Mouse (Mus musculus): ENCODE results near the gene Spata5.
"Not testable (repeated sequence)": the region's sequence is repeated elsewhere in the genome, so short reads cannot be mapped to it uniquely, and the experiment has no call there.

Gene Spata5

DNA sequence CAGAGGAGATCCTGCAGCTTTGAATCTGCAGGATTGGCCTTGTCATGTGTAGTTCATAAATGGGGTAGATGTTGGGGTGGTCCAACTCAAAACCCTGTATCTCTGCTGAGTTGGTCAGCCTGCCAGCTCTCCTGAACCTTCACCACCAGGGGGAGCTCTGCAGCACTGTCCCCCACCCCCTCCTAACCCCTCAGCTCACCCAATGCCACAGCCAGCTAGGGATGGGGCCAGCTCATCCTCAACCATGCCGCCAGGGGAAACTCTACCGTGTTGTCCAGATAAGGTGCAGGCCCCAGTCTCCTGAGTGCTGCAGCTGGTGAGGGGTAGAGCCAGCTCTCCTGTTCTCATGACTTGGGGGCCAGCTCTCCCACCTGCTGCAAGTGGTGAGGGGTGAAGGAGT, 95.8 kb downstream of the Spata5 start:
- DNase-seq = peak; percentile 69 to 72

- DNase-seq = no peak
Observed at GRCm38 (mm10) chr3:37516379-37516778, 96.7 kb downstream of the Spata5 start.

- no peak for DNase-seq
Observed at GRCm38 (mm10) chr3:37518611-37519010, 98.9 kb downstream of the Spata5 start.

DNA sequence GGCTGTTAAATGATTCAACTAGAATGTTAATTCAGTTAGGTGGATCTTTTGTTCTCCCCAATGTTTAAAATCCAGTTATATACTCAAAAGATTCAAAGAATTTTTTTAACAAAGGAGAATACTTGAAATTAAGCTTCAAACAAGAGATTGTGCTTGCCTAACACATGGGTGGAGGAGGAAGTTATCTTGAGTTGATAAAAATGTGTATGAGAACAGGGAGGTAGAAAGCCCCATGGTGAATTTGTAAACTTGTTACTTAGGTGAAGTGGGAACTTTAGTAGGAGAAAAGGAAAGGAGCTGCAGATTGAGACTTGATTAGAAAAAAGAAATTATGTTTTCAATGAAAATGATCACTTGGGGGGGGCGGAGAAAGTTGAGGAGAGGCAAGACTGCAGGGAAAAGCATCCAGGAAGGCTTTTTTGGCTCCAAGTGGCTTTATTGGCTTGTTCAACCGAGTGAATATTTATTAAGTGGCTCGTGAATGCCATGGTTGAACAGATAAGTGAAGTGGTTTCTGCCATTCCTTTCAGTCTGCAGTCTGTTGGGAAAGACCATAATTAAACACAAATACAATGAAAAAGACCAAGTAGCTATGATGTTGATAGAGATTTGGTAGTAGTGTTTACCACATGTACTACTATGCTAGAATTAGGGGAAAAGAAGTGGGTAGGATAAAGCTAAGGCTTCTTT, 100.8 kb downstream of the Spata5 start:
- no peak for DNase-seq

DNA sequence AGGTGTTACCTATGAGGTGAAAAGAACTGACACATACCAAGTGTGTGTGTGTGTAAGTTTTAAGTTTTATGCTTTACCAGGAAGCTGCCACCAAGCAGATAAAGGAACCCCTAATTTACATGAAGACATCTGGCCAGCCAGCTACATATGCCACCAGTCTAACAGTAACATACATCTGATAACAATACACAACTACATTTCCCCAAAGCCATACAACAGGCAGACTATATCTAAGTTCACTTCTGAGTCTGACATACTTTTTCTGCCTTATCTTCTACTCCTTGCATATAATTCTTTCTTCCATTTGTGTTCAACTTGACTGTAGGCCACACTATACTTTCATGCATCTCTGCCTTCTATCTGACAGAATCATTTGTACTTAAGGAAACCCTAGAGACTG, 112.4 kb downstream of the Spata5 start:
- no peak for DNase-seq

DNA sequence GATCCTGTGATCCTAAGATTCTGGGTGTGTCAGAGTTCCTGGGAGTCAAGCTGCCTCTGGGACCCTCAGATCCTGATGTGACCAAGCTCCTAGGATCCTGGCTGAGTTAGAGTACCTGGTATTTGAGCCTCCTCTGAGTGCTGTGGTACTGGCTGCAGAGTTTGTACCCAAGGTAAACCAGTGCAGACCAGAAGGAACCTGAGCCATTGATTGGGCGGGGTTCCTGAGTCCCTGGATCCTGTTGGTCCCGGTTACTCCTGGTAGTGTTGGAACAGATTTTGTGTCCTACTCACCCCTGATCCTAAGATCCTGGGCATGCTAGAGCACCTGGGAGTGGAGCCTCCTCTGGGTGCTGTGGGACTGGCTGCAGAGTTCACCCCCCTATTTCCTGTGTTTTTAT, 121.0 kb downstream of the Spata5 start:
- DNase-seq = not testable (repeated sequence)

GRCm38 (mm10) chr3:37546351-37546750, 126.7 kb downstream of the Spata5 start:
- DNase-seq = no peak

- no peak for DNase-seq
Observed at GRCm38 (mm10) chr3:37550190-37550589, 130.5 kb downstream of the Spata5 start.

- DNase-seq = no peak
Observed at GRCm38 (mm10) chr3:37550594-37550993, 130.9 kb downstream of the Spata5 start.

- DNase-seq = no peak
Observed at GRCm38 (mm10) chr3:37551486-37551885, 131.8 kb downstream of the Spata5 start.

- no peak for DNase-seq
Observed at GRCm38 (mm10) chr3:37552244-37552643, 132.5 kb downstream of the Spata5 start.

DNA sequence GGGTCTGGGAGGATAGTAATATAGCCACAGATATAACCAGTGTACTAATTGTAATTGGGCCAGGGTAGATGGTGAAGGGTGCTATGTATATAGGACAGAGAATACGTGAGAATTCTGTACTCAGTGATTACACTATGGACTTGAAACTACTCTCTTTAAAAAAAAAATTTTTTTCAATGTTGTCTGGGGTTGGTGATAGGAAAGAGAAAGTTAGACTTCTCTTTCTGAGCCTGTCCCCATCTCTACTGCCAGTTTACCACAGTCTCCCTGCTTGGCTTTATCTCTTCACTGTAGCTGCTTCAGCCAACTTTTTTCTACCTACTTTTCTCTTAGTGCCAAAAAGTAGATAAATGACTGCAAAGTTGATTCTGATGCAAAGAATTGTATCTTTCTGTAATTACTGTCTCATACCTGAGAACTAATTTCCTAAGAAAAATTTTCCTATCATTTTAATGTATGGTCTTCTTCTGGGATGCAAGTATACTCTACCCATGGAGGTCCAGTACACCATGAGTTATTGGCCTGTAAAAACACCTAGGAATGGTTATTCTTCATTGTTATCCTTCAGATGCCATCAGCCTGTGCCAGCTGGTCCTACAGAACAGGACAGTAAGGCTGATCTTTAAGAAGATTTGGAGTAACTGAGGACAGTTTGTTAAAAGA, 133.8 kb downstream of the Spata5 start:
- no peak for DNase-seq

- no peak for DNase-seq
Observed at GRCm38 (mm10) chr3:37556412-37557113, 136.9 kb downstream of the Spata5 start.

GRCm38 (mm10) chr3:37557741-37558479, 138.2 kb downstream of the Spata5 start:
- no peak for DNase-seq

GRCm38 (mm10) chr3:37559339-37559738, 139.6 kb downstream of the Spata5 start:
- no peak for DNase-seq

- no peak for DNase-seq
Observed at GRCm38 (mm10) chr3:37561466-37561865, 141.8 kb downstream of the Spata5 start.

DNA sequence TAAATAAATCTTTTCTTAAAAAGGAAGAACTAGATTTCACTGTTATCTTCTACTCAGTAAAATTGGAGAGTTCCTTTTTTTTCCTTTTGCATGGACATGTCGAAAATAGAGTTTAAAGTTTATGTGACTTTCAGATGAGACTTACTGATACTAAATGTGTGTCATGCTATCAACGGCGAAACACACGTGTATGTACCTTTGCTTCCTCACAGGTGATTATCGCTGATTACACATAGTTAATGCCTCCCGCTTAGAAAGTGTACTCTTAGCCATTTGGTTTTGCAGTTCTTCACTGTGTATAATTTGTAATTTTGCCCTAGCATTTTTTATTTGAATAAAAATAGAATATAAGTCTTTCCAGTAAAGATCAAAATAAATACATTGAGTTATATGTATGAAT, 146.4 kb downstream of the Spata5 start:
- DNase-seq = no peak

DNA sequence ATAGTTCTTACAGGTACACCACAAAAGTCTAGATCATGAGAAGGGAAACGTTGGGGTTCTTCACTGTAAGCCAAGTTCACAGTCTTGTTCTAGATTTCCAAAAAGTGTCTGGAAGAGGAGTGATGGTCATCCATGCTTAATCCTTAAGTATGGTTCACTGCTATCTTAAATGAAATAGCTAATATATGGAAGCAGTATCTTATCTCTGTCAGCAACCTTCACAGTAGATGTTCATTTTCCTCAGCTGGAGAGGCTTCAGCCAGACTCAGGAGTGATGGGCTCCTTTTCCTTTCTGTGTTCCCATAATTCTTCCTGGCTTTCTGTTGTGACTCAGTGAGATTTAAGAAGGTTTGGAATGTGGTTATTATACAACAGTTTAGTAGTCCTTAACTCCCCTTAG, 147.8 kb downstream of the Spata5 start:
- no peak for DNase-seq

DNA sequence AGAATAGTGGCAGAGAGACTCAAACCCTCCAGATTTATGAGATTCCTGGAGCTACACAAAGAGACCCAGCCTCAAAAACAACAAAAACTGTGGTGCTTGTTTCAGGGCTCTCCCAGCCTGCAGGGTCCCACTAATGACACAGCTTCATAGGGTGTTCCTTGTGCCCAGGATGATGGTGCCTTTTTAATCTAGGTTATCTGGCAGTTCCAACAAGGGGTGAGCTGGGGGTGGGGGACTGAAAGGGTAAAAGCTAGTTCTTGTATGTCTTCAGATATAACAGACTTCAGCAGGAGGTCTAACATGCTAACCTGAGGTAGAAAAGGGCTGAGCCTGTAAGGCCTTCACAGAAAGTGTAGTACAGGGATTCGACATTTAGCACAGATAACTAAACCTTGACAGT, 149.1 kb downstream of the Spata5 start:
- no peak for DNase-seq

DNA sequence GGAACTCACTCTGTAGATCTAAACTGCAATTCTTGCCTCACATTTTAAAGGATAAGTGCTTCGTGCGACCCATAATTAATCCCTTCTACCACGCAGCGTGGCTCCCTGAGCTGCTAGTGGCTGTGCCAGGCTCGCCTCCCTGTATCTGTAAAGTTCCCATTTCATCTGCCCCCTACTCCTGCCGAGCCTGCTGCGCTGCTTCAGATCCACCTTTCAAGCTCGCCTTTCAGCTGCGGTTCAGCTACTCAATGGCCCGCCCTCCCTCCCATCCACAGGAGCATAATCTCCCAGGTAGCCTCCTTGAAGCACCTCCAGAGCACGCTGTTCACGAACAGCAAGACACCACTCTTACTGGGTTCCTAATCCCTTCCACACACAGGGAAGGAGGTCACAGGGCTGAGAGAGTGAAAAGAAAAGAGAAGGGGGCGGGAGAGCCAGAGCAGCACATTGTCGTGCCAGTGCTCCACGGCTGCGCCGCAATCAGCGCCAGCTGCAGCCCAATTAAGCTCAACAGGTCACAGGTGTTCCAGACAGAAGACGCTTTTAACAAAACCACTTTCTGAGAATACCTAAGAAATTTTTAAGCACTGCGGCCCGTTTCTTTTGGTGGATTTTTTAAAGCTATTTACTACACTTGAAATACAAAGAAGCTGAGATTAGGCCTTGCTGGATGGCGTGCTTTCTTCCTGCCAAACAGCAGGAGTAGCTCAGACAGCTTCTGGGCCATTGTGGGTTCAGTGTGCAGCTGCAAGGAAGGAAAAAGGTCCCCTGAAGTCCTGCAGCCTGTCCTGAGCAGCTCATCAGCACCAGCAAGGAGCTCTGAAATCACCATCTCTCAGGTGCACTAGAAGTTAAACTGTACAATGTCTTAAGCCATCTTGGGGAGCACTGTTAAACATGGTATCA, 150.2 kb downstream of the Spata5 start:
- peak; percentile 5 to 12 for DNase-seq

GRCm38 (mm10) chr3:37571633-37572032, 151.9 kb downstream of the Spata5 start:
- DNase-seq = no peak

DNA sequence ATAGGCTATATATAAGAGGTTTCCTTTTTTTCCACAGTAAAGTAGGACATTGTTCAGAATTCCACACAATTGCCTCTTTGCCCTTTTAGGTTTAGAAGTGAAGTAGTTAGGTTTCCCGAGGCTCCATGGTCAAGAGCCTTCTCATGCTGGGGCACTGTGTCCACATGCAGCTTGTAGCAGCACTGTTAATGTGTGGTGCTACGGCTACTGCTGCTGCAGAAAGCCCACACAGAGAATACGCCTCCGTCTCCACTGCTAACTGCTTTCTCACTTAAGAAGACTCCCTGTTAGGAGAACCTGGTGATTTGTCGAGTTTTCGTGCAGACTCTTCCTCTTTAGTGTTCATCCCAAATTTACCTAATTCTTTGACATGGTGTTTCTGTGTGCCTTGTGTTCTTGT, 152.4 kb downstream of the Spata5 start:
- no peak for DNase-seq
